Mouse (Mus musculus): ENCODE results near the gene 4930402H24Rik.

4930402H24Rik gene

DNA sequence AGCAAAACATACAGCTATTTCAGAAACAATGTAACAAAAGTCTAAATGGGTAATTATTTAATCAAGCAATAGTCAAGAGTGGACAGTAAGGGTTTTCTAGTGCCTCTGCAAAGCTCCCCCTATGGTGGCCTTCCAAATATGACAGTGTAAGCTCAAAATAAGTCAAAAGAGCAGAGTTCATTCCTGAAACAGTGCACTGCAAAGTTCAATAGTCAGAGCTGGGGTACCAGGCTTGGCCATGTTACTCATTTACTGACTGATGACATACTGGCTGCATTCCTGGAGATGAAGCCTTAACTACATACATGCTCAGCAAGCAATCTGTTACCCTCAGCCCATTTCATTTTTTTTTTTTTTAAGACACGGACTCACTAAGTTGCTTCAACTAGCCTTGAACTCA, 91.7 kb downstream of the 4930402H24Rik start:
- in situ Hi-C loops (cut with MboI; ENCODE audit: low sequenced_read_pairs): no loop called here

GRCm38 (mm10) chr2:130813729-130814128, 92.5 kb downstream of the 4930402H24Rik start:
- in situ Hi-C loops (cut with MboI; ENCODE audit: low sequenced_read_pairs): no loop called here

DNA sequence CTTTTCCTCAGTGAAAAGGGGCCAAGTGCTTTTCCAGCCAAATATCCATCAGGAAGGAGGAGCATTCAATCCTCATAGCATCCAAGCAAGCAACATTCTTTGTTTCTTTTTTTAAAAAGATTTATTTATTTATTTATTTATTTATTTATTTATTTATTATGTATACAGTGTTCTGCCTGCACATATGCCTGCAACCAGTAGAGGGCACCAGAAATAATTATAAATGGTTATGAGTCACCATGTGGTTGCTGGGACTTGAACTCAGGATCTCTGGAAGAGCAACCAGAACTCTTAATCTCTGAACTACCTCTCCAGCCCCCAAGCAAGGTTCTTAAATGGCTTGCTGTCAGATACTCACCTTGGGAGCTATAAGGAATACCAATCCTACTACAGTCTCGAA, 93.7 kb downstream of the 4930402H24Rik start:
- in situ Hi-C loops (cut with MboI; ENCODE audit: low sequenced_read_pairs): no loop called here

- in situ Hi-C loops (cut with MboI; ENCODE audit: low sequenced_read_pairs): no loop called here
Observed at GRCm38 (mm10) chr2:130805146-130805545, 101.1 kb downstream of the 4930402H24Rik start.

GRCm38 (mm10) chr2:130803706-130804105, 102.5 kb downstream of the 4930402H24Rik start:
- in situ Hi-C loops (cut with MboI; ENCODE audit: low sequenced_read_pairs): no loop called here

DNA sequence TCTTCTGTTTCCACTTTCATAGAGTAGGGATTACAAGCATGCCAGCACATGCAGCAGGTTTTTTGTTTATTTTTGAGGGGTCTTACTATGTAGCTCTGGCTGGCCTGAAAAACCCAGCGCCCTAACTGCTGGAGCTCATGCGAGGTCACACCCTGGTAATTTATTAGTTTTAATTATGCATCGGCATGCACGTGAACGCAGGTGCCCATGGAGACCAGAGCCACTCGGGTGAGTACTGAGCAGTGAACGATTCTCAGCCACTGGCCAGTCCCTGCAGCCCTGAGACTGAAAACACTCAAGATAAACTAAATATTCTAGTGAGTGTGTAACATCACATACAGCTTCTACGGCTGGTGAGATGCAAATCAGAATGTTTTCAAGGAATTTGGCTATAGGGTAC, 110.5 kb downstream of the 4930402H24Rik start:
- in situ Hi-C loops (cut with MboI; ENCODE audit: low sequenced_read_pairs): no loop called here

DNA sequence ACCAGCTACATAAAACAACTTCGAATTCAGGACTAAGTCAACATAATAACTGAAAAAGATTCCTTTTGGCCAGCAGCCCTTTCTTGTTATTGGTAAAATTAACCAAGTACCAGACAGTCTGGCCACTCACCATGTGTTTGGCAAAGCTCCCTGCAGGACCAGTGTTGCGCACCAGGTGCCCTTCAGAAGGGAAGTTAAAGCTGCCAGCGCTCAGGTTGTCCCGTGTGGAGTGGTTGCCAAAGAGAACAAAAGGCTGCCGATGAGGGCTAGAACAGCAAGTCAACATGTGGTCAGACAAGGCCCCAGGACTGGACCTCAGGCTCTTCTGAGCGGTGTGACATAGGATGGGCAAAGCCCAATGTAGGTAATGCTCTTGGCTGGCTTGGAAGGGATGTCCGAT, 114.5 kb downstream of the 4930402H24Rik start:
- in situ Hi-C loops (cut with MboI; ENCODE audit: low sequenced_read_pairs): no loop called here

- in situ Hi-C loops (cut with MboI; ENCODE audit: low sequenced_read_pairs): no loop called here
Observed at GRCm38 (mm10) chr2:130789642-130790041, 116.6 kb downstream of the 4930402H24Rik start.

DNA sequence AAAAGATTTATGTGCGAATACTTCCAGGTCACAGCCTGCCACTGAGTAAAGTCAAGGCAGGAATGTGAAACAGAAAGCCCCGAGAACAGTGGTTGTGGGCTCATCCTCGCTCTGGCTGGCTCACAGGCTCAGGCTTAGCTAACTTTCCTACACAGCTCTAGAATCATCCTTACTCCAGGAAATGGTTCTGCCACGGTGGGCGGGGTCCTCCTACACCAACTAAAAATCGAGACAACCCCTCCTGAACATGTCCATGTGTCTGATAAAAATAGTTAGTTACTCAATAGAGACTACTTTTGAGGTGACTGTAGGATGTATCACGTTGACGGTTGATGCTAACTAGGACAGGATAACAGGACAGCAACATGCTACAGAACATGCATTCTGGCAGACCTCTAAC, 117.2 kb downstream of the 4930402H24Rik start:
- in situ Hi-C loops (cut with MboI; ENCODE audit: low sequenced_read_pairs): no loop called here

- in situ Hi-C loops (cut with MboI; ENCODE audit: low sequenced_read_pairs): no loop called here
Observed at GRCm38 (mm10) chr2:130784939-130785338, 121.3 kb downstream of the 4930402H24Rik start.

DNA sequence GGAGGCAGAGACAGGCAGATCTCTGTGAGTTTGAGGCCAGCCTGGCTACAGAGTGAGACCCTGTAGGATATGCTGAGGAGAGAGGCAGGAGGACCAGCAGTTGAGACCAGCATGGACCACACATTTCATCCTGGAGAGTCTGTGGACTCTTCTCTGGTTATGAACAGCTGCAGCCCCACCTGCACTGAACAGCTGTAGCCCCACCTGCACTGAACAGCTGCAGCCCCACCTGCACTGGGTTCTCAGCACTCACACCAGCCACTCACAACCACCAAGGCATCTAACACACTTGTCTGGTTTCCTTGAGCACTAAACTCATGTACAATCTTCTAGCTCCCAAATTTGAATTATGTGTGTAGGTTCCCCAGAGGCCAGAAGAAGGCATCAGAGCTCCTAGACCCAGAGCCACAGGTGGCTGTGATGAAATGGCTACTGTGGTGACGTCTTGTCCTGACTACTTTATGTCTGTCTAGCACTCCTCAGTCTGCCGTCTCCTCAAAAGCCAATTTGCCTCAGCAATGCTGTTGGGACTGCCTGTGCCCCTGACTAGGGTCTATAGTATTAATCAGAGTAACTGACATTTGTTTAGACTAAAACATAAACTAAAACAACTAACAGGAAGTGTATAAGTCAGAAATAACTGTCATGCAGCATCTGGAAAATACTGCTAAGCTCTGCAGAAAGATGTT, 125.4 kb downstream of the 4930402H24Rik start:
- in situ Hi-C loops (cut with MboI; ENCODE audit: low sequenced_read_pairs): no loop called here

DNA sequence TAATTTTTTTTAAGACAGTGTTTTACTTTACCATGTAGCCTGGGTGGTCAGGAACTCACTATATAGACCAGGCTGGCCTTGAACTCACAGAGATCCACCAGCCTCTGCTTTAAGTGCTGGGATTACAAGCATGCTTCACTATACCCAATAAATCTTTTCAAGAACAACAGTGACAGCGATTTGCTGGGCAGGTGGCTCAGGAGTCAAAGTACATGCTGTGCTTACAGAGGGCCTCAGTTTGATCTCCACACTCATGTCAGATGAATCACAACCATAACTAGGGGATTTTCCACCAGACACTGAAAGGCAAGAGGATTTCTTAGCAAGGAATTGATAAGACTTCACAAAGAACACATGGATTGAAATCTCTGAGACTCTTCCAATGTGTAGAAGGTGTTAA, 126.3 kb downstream of the 4930402H24Rik start:
- in situ Hi-C loops (cut with MboI; ENCODE audit: low sequenced_read_pairs): no loop called here

DNA sequence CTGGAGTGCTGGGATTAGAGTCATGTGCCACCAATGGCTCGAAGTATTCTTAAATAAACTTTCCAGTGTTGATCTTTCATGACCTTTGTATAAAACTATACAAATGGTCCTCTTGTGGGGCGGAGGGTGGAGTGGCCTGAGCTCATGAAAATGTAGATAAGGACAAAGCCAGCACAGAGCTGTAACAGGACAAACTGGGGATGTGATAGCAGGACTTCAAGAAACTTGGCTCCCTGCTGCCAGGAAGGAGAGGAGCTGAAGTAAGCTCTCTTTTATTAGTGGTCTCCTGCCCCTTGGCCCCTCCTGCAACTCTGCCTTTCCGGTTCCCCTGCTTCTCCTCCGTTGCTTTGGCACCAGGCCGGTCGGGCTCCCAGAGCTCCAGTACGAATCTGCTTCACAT, 129.6 kb downstream of the 4930402H24Rik start:
- in situ Hi-C loops (cut with MboI; ENCODE audit: low sequenced_read_pairs): no loop called here

- in situ Hi-C loops (cut with MboI; ENCODE audit: low sequenced_read_pairs): no loop called here
Observed at GRCm38 (mm10) chr2:130767483-130767882, 138.7 kb downstream of the 4930402H24Rik start.

DNA sequence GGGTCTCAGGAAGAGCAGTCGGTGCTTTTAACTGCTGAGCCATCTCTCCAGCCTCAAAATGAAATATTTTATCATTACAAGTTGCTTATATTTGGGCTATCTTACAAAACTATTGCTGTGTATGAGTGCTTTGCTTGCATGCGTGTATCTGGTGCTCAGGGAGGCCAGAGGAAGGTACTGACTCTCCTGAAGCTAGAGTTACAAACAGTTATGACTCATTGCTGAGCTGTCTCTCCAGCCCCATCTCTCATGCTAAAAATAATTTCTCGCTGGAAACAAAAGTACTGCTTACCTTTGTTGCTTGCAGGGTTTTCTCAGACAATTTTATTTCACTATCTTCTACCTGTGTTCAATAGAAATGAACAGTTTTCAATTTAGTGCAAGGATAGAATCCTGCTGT, 140.8 kb downstream of the 4930402H24Rik start:
- in situ Hi-C loops (cut with MboI; ENCODE audit: low sequenced_read_pairs): no loop called here

DNA sequence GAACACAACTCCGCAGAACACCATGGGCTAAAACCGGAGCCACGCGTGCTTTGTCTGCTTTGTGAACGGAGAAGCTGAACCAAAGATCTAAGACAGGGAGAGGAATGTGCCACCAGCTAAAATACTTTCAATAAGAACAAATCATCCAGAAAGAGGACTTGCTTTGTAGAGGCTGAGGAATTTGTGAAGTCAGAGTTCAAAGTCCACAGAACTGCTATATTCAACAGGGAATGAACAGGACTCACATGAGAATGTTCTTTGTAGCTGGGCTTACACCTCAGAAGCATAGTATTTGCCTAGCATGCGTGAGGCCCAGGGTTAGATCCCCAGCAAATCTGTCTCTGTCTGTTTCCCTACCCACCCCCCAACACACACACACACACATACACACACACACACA, 145.3 kb downstream of the 4930402H24Rik start:
- in situ Hi-C loops (cut with MboI; ENCODE audit: low sequenced_read_pairs): no loop called here

- in situ Hi-C loops (cut with MboI; ENCODE audit: low sequenced_read_pairs): no loop called here
Observed at GRCm38 (mm10) chr2:130755061-130755607, 151.1 kb downstream of the 4930402H24Rik start.

DNA sequence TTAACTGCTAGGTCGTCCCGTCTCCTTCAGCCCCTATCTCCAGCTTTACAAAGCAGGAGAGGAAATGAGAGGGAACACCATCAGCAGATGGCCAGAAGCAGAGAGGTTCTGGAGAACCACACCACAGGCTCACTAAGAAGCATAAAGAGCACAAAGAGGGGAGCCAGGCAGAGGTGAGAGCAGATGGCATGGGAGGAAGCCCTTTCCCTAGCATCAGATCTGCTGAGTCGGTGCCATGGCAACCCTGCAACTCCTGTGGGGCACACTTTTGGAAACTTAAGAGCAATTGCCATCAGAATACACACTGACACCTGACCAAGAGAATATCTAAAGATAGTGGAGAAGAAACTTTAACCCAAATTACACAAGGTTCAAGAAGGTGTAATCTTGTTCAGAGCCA, 151.6 kb downstream of the 4930402H24Rik start:
- in situ Hi-C loops (cut with MboI; ENCODE audit: low sequenced_read_pairs): no loop called here

DNA sequence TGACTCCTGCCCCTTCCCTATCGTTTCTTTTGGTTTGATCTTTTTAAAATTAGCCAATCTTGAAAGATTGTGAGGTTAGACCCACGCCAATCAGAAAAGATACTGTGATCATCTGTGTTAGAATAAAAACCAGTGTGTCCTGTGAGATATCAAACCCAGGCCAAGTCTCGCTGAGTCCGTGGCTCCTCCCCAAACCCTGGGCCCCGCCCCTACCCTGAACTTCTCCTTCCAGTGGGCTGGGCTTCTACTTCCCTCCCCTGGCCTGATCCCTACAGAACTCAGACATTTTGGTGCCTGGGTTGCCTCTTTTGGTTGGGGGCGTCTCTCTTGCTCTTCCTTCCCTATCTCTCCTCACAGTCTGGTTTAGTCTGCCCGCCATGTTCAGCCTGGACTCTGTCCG, 155.8 kb downstream of the 4930402H24Rik start:
- in situ Hi-C loops (cut with MboI; ENCODE audit: low sequenced_read_pairs): no loop called here

DNA sequence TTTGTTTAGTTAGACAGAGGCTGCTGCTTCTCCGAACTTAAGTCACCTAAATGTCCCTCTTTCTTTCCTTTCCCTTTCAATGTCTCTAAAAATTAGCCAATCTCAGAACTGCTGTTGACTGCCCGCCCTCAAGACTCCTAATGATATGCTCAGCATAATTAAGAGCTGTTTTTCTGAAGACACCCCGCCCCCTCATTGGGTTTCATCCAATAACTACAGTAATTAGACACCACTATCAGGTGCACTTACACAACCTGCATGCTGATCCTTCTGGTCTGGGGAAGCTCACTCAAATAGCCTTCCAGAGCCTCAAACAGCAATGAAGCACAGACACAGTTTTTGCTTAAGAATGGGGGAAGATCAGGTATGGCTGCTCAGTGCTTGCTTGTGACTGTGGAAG, 156.5 kb downstream of the 4930402H24Rik start:
- in situ Hi-C loops (cut with MboI; ENCODE audit: low sequenced_read_pairs): no loop called here

GRCm38 (mm10) chr2:130743576-130743975, 162.6 kb downstream of the 4930402H24Rik start:
- in situ Hi-C loops (cut with MboI; ENCODE audit: low sequenced_read_pairs): no loop called here

- in situ Hi-C loops (cut with MboI; ENCODE audit: low sequenced_read_pairs): no loop called here
Observed at GRCm38 (mm10) chr2:130740096-130740495, 166.1 kb downstream of the 4930402H24Rik start.

DNA sequence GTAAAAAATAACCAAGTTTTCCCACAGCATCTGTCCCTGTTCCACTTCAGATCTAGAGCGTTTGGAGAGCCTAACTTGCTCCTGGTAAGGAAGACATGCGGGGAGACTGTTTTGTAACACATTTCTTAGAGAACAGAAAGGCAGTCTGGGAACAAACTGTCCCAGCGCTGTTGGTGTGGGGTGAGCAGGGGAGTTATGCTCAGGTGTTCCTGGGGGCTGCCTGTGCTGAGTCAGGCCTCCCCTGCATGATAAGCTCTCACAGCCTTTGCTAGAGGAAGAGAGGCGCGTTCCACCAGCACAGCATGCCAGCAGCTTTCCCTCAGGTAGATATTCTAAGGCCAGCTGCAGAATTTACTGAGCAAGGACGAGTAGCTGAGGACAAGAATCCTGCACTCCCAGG, 168.2 kb downstream of the 4930402H24Rik start:
- in situ Hi-C loops (cut with MboI; ENCODE audit: low sequenced_read_pairs): no loop called here
